Mouse (Mus musculus) heart, postnatal 0 days (tissue): ENCODE results near the gene Ptrh1. TPM values are rescaled to one million over a fixed set of nuclear protein-coding genes. Genes with fewer than 3 reads are reported as not detected.

Source experiments
- ATAC-seq: fragments of 200-750 bp; cut with Nextera tagmentation; 2 replicates; pipeline ENCODE4 v1.8.0; 2017; ENCODE audit warnings: low read depth, moderate number of reproducible peaks, moderate library complexity; ENCODE audit not compliant: insufficient read depth
- DNase-seq: peaks from one replicate; pipeline ENCODE4 v3.0.0-alpha.2; 2016; ENCODE audit warnings: low spot score
- H3K27ac ChIP-seq: fragments of 300-500 bp; sonication (generic); 2 replicates; pipeline ENCODE4 v1.5.1; 2014; ENCODE audit warnings: low read depth, mild to moderate bottlenecking
- H3K27me3 ChIP-seq: fragments of 300-500 bp; sonication (generic); 2 replicates; pipeline ENCODE4 v1.6.1; 2014; ENCODE audit warnings: low read length, mixed read lengths; ENCODE audit not compliant: control insufficient read depth, insufficient read depth
- H3K36me3 ChIP-seq: fragments of 300-500 bp; sonication (generic); replicated peaks from 2 replicates; pipeline ENCODE4 v1.6.1; 2014; ENCODE audit warnings: low read length, mixed read lengths; ENCODE audit not compliant: control insufficient read depth, insufficient read depth
- H3K4me1 ChIP-seq: fragments of 300-500 bp; sonication (generic); 2 replicates; pipeline ENCODE4 v1.6.1; 2014; ENCODE audit warnings: antibody characterized with exemption; ENCODE audit not compliant: control insufficient read depth, insufficient read depth
- H3K4me2 ChIP-seq: fragments of 300-500 bp; sonication (generic); 2 replicates; pipeline ENCODE4 v1.6.1; 2014; ENCODE audit warnings: low read depth, mild to moderate bottlenecking, low read length, moderate library complexity
- H3K4me3 ChIP-seq: fragments of 300-500 bp; sonication (generic); 2 replicates; pipeline ENCODE4 v1.5.1; 2014; ENCODE audit warnings: low read depth, low read length
- H3K9ac ChIP-seq: fragments of 300-500 bp; sonication (generic); replicated peaks from 2 replicates; pipeline ENCODE4 v1.6.1; 2014; ENCODE audit warnings: low read depth, low read length, mixed read lengths
- H3K9me3 ChIP-seq: fragments of 300-500 bp; sonication (generic); replicated peaks from 2 replicates; pipeline ENCODE4 v1.6.1; 2016; ENCODE audit warnings: low read length; ENCODE audit not compliant: control insufficient read depth
- CTCF ChIP-seq: IDR thresholded peaks from 2 replicates; pipeline ENCODE4 v1.5.1; 2016; ENCODE audit warnings: antibody characterized with exemption, control low read depth, low read depth
- EP300 ChIP-seq: IDR thresholded peaks from 2 replicates; pipeline ENCODE4 v1.6.1; 2016; ENCODE audit warnings: antibody characterized with exemption, low read depth
- WGBS: fragments of 180-500 bp; shearing (Covaris S2); extraction: QIAGEN DNeasy Blood & Tissue Kit; methylation state at CpG from one replicate; pipeline ENCODE4 v1.1.7; 2014; 5-methylcytosine and 5-hydroxymethylcytosine counted together
- polyA plus RNA-seq: library from polyadenylated mRNA; unstranded; fragments of >200 nt; fragmentation: Nextera tagmentation; extraction: Ambion mirVana; gene quantifications from 2 replicates; pipeline ENCODE4 v1.2.1, GENCODE M21; 2015
- total RNA-seq: library from RNA; depleted of rRNA; stranded (reverse); fragments of >200 nt; gene quantifications from 2 replicates; pipeline ENCODE4 v1.2.3, GENCODE M21; 2014; ENCODE audit warnings: low replicate concordance

The Ptrh1 gene
- total and polyA plus RNA-seq, 2 experiments from 2014 or later, result 2.9 to 4.8 TPM

DNA sequence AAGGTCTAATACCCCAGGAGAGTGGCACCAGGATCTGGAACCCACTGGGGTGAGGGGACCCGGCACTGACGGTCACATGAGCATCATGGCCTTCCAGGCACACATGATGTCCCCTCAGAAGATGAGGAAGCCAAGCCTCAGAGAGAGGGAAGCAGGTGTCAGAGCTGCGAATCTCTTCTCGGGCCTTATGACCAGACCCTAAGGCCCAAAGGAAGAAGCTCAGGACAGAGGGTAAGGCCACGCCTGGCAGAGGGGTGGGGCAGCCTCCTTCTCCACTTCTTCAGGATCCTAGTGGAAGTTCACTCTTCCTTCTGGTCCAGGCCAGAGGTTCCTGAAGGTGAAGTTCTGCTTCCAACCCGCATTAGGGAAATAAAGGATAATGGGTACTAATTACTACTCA, 42.9 kb upstream of the Ptrh1 start:
- ATAC-seq, result no peak
- Histone ChIP-seq H3K9ac (no peak overlapping the region), H3K27ac (peak overlapping the region; percentile 87), H3K9me3 (no peaks in the 10 kb centered on the region), H3K4me1 (peaks cover 11% of the 10 kb centered on the region), H3K4me3 (no peak overlapping the region), H3K4me2 (no peak overlapping the region), H3K27me3 (no peaks in the 10 kb centered on the region), H3K36me3 (no peaks in the 10 kb centered on the region)
- no peak for TF ChIP-seq CTCF
- TF ChIP-seq EP300, result no peak
- WGBS, result 62% methylated on average over 6 of the region's 6 CpGs
- no peak for DNase-seq

DNA sequence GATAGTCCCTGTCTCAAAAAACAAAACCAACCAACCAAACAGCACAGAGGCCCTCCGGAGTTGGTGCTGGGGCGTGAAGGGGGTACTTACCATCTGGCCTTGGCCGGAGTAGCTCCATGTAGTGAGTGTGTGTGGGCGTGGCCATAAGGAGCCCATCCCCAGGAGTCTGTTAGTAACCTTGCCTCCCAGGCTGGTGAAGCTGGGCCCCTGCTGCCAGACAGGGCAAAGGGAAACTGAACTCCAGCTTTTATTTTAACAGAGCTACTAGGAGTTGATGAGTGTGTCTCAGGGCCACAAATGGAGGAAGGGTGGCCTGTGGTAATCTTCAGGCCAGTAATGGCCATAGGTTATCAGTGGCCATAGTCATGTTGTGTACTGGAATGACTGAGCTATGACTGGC, 41.1 kb upstream of the Ptrh1 start:
- Histone ChIP-seq H3K4me1 (peaks cover 11% of the 10 kb centered on the region), H3K9me3 (no peaks in the 10 kb centered on the region), H3K4me3 (no peak overlapping the region), H3K36me3 (no peaks in the 10 kb centered on the region; the same call in 1 of the 2 replicates), H3K27ac (peak overlapping the region; percentile 87), H3K4me2 (no peak overlapping the region), H3K27me3 (no peaks in the 10 kb centered on the region), H3K9ac (no peak overlapping the region)
- peak; percentile 18 for DNase-seq
- 44% methylated on average over 4 of the region's 4 CpGs for WGBS
- peak; percentile 46 for ATAC-seq
- TF ChIP-seq EP300 (no peak), CTCF (no peak)

DNA sequence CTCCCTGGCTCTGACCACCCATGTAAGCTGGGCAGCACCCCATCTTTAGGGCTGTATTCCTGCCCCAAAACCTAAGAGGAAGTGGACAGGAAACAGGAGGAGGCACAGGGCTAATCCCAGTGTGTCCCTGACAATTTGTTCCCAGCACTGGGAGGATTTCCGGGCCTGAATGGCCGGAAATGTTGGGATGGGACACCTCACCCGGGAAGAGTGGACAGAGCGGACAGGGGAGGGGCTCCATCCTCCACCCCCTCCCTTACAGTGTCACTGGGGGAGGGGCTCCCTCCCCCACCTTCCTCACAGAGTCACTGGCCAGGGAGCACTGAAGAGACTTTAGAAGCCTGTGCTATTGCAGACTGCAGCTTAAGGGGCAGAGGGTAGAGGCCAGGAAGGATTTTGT, 40.7 kb upstream of the Ptrh1 start:
- no peaks in the 10 kb centered on the region for H3K9me3 ChIP-seq
- ATAC-seq (peak; percentile 76), DNase-seq (peak; percentile 74)
- peak overlapping the region; percentile 87 for H3K27ac ChIP-seq
- WGBS, result 48% methylated on average over 4 of the region's 4 CpGs
- no peak overlapping the region for H3K9ac ChIP-seq
- peak overlapping the region; percentile 31 for H3K4me2 ChIP-seq
- H3K4me1 ChIP-seq, result peaks cover 11% of the 10 kb centered on the region
- no peak overlapping the region for H3K4me3 ChIP-seq
- peak; percentile 97 for TF ChIP-seq EP300
- no peak for TF ChIP-seq CTCF
- no peaks in the 10 kb centered on the region; the same call in 1 of the 2 replicates for H3K36me3 ChIP-seq
- no peaks in the 10 kb centered on the region for H3K27me3 ChIP-seq

- Histone ChIP-seq H3K9ac (no peak overlapping the region), H3K4me1 (peaks cover 5% of the 10 kb centered on the region), H3K4me2 (no peak overlapping the region), H3K36me3 (no peaks in the 10 kb centered on the region; the same call in 1 of the 2 replicates), H3K27ac (peak overlapping the region; percentile 87), H3K9me3 (no peaks in the 10 kb centered on the region), H3K4me3 (no peak overlapping the region), H3K27me3 (peaks cover 5% of the 10 kb centered on the region)
- no peak for DNase-seq
- WGBS, result 39% methylated on average over 3 of the region's 3 CpGs
- ATAC-seq, result no peak
- TF ChIP-seq EP300 (no peak), CTCF (no peak)
Measured at GRCm38 (mm10) chr2:32736306-32736829, 39.2 kb upstream of the Ptrh1 start.

- Histone ChIP-seq H3K9me3 (no peaks in the 10 kb centered on the region), H3K27me3 (peaks cover 11% of the 10 kb centered on the region), H3K4me2 (no peak overlapping the region), H3K4me3 (no peak overlapping the region), H3K27ac (peak overlapping the region; percentile 87), H3K9ac (no peak overlapping the region), H3K4me1 (peaks cover 8% of the 10 kb centered on the region), H3K36me3 (no peaks in the 10 kb centered on the region; the same call in 1 of the 2 replicates)
- 46% methylated on average over 6 of the region's 6 CpGs for WGBS
- ATAC-seq, result no peak
- no peak for DNase-seq
- TF ChIP-seq EP300 (no peak), CTCF (no peak)
Measured at GRCm38 (mm10) chr2:32737008-32737407, 38.6 kb upstream of the Ptrh1 start.

- Histone ChIP-seq H3K4me3 (no peak overlapping the region), H3K9ac (no peak overlapping the region), H3K27ac (no peak overlapping the region), H3K4me1 (peaks cover 8% of the 10 kb centered on the region), H3K36me3 (no peaks in the 10 kb centered on the region; the same call in 1 of the 2 replicates), H3K9me3 (no peaks in the 10 kb centered on the region), H3K4me2 (no peak overlapping the region), H3K27me3 (peaks cover 20% of the 10 kb centered on the region)
- TF ChIP-seq CTCF, result no peak
- no peak for TF ChIP-seq EP300
- DNase-seq (no peak), ATAC-seq (no peak)
- 68% methylated on average over 4 of the region's 4 CpGs for WGBS
Measured at GRCm38 (mm10) chr2:32739311-32739710, 36.3 kb upstream of the Ptrh1 start.
